Mouse (Mus musculus): ENCODE results near the gene Neurl1b.

Gene Neurl1b

GRCm38 (mm10) chr17:26452371-26452972 lies 37.8 kb downstream of the Neurl1b start:
- peak; percentile 82 to 83 for DNase-seq (ENCODE audit: low spot score in 2 of 2)

- DNase-seq (ENCODE audit: low spot score in 2 of 2): no peak
These were observed 42.9 kb downstream of the Neurl1b start for GRCm38 (mm10) chr17:26457506-26457905.

GRCm38 (mm10) chr17:26458049-26458448 lies 43.4 kb downstream of the Neurl1b start:
- DNase-seq (ENCODE audit: low spot score in 2 of 2): no peak

- peak; percentile 80 to 88 for DNase-seq (ENCODE audit: low spot score in 2 of 2)
These were observed 48.1 kb downstream of the Neurl1b start for GRCm38 (mm10) chr17:26462634-26463170.

GRCm38 (mm10) chr17:26463432-26463831 lies 48.8 kb downstream of the Neurl1b start:
- DNase-seq (ENCODE audit: low spot score in 2 of 2): no peak

GRCm38 (mm10) chr17:26463984-26464383 lies 49.4 kb downstream of the Neurl1b start:
- DNase-seq (ENCODE audit: low spot score in 2 of 2): no peak

GRCm38 (mm10) chr17:26464481-26464880 lies 49.9 kb downstream of the Neurl1b start:
- DNase-seq (ENCODE audit: low spot score in 2 of 2): no peak

GRCm38 (mm10) chr17:26464972-26465371 lies 50.3 kb downstream of the Neurl1b start:
- DNase-seq (ENCODE audit: low spot score in 2 of 2): no peak

GRCm38 (mm10) chr17:26466741-26467150 lies 52.1 kb downstream of the Neurl1b start:
- DNase-seq (ENCODE audit: low spot score in 2 of 2): peak; percentile 83 to 90

GRCm38 (mm10) chr17:26467619-26468018 lies 53.0 kb downstream of the Neurl1b start:
- DNase-seq (ENCODE audit: low spot score in 2 of 2): no peak

- no peak for DNase-seq (ENCODE audit: low spot score in 2 of 2)
These were observed 53.7 kb downstream of the Neurl1b start for GRCm38 (mm10) chr17:26468102-26468894.

- no peak for DNase-seq (ENCODE audit: low spot score in 2 of 2)
These were observed 62.2 kb downstream of the Neurl1b start for GRCm38 (mm10) chr17:26476871-26477270.

- no peak for DNase-seq (ENCODE audit: low spot score in 2 of 2)
These were observed 64.0 kb downstream of the Neurl1b start for GRCm38 (mm10) chr17:26478672-26479071.

GRCm38 (mm10) chr17:26479619-26480018 lies 65.0 kb downstream of the Neurl1b start:
- DNase-seq (ENCODE audit: low spot score in 2 of 2): no peak

- no peak for DNase-seq (ENCODE audit: low spot score in 2 of 2)
These were observed 66.3 kb downstream of the Neurl1b start for GRCm38 (mm10) chr17:26480956-26481355.

GRCm38 (mm10) chr17:26484626-26485421 lies 70.2 kb downstream of the Neurl1b start:
- DNase-seq (ENCODE audit: low spot score in 2 of 2): no peak

- DNase-seq (ENCODE audit: low spot score in 2 of 2): no peak
These were observed 72.6 kb downstream of the Neurl1b start for GRCm38 (mm10) chr17:26487266-26487665.

GRCm38 (mm10) chr17:26487917-26488316 lies 73.3 kb downstream of the Neurl1b start:
- DNase-seq (ENCODE audit: low spot score in 2 of 2): no peak

- DNase-seq (ENCODE audit: low spot score in 2 of 2): no peak
These were observed 74.2 kb downstream of the Neurl1b start for GRCm38 (mm10) chr17:26488711-26489403.

GRCm38 (mm10) chr17:26490072-26490471 lies 75.4 kb downstream of the Neurl1b start:
- DNase-seq (ENCODE audit: low spot score in 2 of 2): no peak

- DNase-seq (ENCODE audit: low spot score in 2 of 2): no peak
These were observed 76.3 kb downstream of the Neurl1b start for GRCm38 (mm10) chr17:26490910-26491309.

- DNase-seq (ENCODE audit: low spot score in 2 of 2): no peak
These were observed 77.6 kb downstream of the Neurl1b start for GRCm38 (mm10) chr17:26492246-26492645.

Measured in right cerebral cortex, postnatal 10 days (tissue).